Mouse (Mus musculus) heart, embryonic 15.5 days (tissue): ENCODE measurements around the gene Trim29. TPM values are rescaled to one million over a fixed set of nuclear protein-coding genes. Genes with fewer than 3 reads are reported as not detected.

ENCODE experiments used
- ATAC-seq: fragments of 200-750 bp; cut with Nextera tagmentation; replicated peaks from 2 replicates; pipeline ENCODE4 v1.8.0; 2017; ENCODE audit warnings: low read depth, moderate TSS enrichment; ENCODE audit not compliant: insufficient number of reproducible peaks, insufficient read depth, low FRiP score
- H3K27ac ChIP-seq: fragments of 300-500 bp; sonication (generic); 2 replicates; pipeline ENCODE4 v1.5.1; 2015; ENCODE audit warnings: mild to moderate bottlenecking, inconsistent platforms
- H3K27me3 ChIP-seq: fragments of 300-500 bp; sonication (generic); 2 replicates; pipeline ENCODE4 v1.6.1; 2015; ENCODE audit warnings: inconsistent platforms
- H3K36me3 ChIP-seq: fragments of 300-500 bp; sonication (generic); 2 replicates; pipeline ENCODE4 v1.6.1; 2015; ENCODE audit warnings: mild to moderate bottlenecking, inconsistent platforms
- H3K4me1 ChIP-seq: fragments of 300-500 bp; sonication (generic); replicated peaks from 2 replicates; pipeline ENCODE4 v1.6.1; 2015; ENCODE audit warnings: inconsistent platforms
- H3K4me2 ChIP-seq: fragments of 300-500 bp; sonication (generic); 2 replicates; pipeline ENCODE4 v1.6.1; 2015; ENCODE audit warnings: inconsistent platforms, mild to moderate bottlenecking, moderate library complexity
- H3K4me3 ChIP-seq: fragments of 300-500 bp; sonication (generic); 2 replicates; pipeline ENCODE4 v1.5.1; 2015; ENCODE audit warnings: mild to moderate bottlenecking, inconsistent platforms
- H3K9ac ChIP-seq: fragments of 300-500 bp; sonication (generic); 2 replicates; pipeline ENCODE4 v1.6.1; 2015; ENCODE audit warnings: mild to moderate bottlenecking, inconsistent platforms
- H3K9me3 ChIP-seq: fragments of 300-500 bp; sonication (generic); replicated peaks from 2 replicates; pipeline ENCODE4 v1.6.1; 2016; ENCODE audit warnings: inconsistent platforms
- WGBS: fragments of 180-500 bp; shearing (Covaris S2); methylation state at CpG from one replicate; pipeline ENCODE4 v1.1.7; 2015; ENCODE audit warnings: mixed read lengths; 5-methylcytosine and 5-hydroxymethylcytosine counted together
- polyA plus RNA-seq: library from polyadenylated mRNA; unstranded; fragments of >200 nt; fragmentation: Nextera tagmentation; extraction: Ambion mirVana; gene quantifications from 2 replicates; pipeline ENCODE4 v1.2.1, GENCODE M21; 2015

The Trim29 gene
- polyA plus RNA-seq, 1 experiment from 2014 or later, result 0.78 TPM

DNA sequence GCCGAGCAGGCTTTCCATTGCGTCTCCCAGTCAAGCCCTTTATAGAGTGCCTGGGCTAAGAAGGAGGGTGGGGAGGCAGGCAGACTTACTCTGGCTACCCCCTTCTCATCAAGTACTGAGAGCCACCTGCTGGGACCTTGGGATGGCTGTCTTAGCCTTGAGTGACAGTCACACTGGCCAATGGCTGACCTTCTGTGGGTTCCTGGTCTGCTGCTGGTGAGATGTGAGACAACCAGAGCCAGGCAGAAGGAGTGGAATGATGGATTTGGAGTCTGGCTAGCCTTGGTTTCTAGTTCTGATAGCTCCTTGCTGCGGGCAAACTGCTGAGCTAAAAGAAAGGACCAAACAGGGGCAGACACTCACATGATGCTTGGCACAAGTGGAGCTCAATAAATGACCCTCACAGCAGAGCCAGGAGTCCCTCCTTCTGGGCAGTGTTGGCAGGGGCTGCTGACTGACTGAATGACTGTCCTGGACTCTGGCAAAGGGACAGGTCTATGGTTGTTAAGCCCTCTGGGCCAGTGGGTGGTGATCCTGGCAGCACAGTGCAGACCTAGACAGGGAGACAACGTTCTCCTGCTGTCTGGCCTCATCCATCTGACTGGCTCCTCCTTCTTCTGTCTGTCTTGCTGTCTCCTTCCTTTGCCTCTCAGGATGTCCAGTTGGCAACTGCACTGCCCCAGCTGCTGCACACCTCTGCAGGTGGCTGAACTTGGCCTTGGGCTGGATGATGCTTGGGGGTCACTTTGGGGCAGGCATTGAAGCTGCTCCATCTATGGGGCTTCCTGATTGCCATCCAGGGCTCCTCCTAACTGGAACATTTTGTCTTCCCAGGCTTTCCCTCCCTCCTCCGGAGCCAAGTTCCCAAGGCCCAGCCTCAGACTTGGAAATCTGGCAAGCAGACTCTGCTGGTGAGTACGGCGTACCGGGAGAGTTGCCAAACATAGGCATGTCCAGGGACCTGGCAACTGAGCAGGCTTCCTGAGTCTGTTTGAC lies 21.1 kb downstream of the Trim29 start:
- no peaks in the 10 kb centered on the region for H3K9me3 ChIP-seq
- WGBS, result 61% methylated on average over 8 of the region's 8 CpGs
- H3K9ac ChIP-seq, result no peak overlapping the region
- no peak overlapping the region for H3K4me3 ChIP-seq
- H3K27ac ChIP-seq, result no peak overlapping the region
- H3K36me3 ChIP-seq, result no peaks in the 10 kb centered on the region
- no peak for ATAC-seq
- H3K27me3 ChIP-seq, result peaks cover 11% of the 10 kb centered on the region; the same call in 1 of the 2 replicates
- H3K4me2 ChIP-seq, result no peak overlapping the region
- H3K4me1 ChIP-seq, result 0 out of 2 replicates have a peak, but pooled peaks cover 3% of the 10 kb centered on the region

DNA sequence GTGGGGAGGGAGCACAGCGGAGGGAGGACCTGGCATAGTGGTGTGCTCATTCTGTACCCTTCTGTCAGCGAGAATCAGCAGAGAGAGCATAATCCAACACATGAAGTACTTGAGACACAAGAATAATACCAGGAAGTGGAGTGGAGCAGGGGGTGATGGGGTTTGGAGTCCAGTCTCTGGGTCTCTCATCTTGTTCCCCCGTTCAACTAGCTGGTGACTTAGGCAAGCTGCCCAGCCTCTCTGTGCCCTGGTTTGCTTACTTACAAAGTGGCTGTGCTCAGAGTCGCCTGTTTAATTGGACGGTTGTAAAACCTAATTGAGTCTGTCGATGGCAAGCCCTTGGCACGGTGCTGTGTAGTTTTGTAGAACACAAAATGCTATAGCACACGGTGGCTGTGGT lies 23.8 kb downstream of the Trim29 start:
- no peak overlapping the region for H3K9ac ChIP-seq
- H3K9me3 ChIP-seq, result no peaks in the 10 kb centered on the region
- peaks cover 16% of the 10 kb centered on the region; the same call in 1 of the 2 replicates for H3K27me3 ChIP-seq
- H3K36me3 ChIP-seq, result no peaks in the 10 kb centered on the region
- no peak for ATAC-seq
- H3K27ac ChIP-seq, result no peak overlapping the region
- no peak overlapping the region for H3K4me2 ChIP-seq
- 0 out of 2 replicates have a peak, but pooled peaks cover 3% of the 10 kb centered on the region for H3K4me1 ChIP-seq
- WGBS, result 71% methylated on average over 8 of the region's 8 CpGs
- no peak overlapping the region for H3K4me3 ChIP-seq

GRCm38 (mm10) chr9:43337636-43338035 lies 27.0 kb downstream of the Trim29 start:
- H3K4me3 ChIP-seq, result no peak overlapping the region
- ATAC-seq, result no peak

GRCm38 (mm10) chr9:43338067-43338466 lies 27.4 kb downstream of the Trim29 start:
- Histone ChIP-seq H3K36me3 (no peaks in the 10 kb centered on the region), H3K4me2 (no peak overlapping the region), H3K9ac (no peak overlapping the region), H3K4me3 (no peak overlapping the region), H3K27ac (no peak overlapping the region), H3K9me3 (no peaks in the 10 kb centered on the region), H3K4me1 (no peaks in the 10 kb centered on the region), H3K27me3 (peaks cover 16% of the 10 kb centered on the region)
- no peak for ATAC-seq
- WGBS, result 68% methylated on average over 5 of the region's 5 CpGs

More at GRCm38 (mm10) chr9:43337636-43338035, 27.0 kb downstream of the Trim29 start:
- no peak overlapping the region for H3K4me2 ChIP-seq
- H3K36me3 ChIP-seq, result no peaks in the 10 kb centered on the region
- H3K27ac ChIP-seq, result no peak overlapping the region
- 48% methylated on average over 4 of the region's 4 CpGs for WGBS
- H3K4me1 ChIP-seq, result no peaks in the 10 kb centered on the region
- no peaks in the 10 kb centered on the region for H3K9me3 ChIP-seq
- peaks cover 16% of the 10 kb centered on the region for H3K27me3 ChIP-seq
- no peak overlapping the region for H3K9ac ChIP-seq

DNA sequence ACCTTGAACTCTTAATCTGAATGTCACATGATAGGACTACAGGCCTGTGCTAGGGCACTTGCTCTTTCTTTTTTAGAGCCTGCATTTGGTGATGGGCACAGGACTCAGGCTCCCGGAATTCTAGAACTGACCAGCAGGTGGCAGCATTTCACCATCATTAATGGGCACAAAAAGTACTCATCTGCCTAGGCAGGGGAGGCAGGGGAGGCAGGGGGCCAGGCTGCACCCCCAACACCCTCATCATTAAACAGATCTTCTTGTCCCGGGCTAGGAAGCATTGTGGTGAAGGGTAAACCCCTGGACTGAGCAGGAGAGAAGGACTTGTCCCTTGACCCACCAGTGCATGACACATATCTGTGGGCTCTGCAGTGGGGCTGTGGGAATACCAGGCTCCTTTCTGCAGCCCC lies 29.0 kb downstream of the Trim29 start:
- no peak overlapping the region for H3K4me3 ChIP-seq
- WGBS, result 0% methylated on average over 2 of the region's 2 CpGs
- no peak; the same call in 1 of the 2 replicates for ATAC-seq
- no peak overlapping the region for H3K4me2 ChIP-seq
- no peaks in the 10 kb centered on the region for H3K9me3 ChIP-seq
- H3K27me3 ChIP-seq, result peaks cover 10% of the 10 kb centered on the region
- H3K27ac ChIP-seq, result no peak overlapping the region
- H3K4me1 ChIP-seq, result no peaks in the 10 kb centered on the region
- no peaks in the 10 kb centered on the region for H3K36me3 ChIP-seq
- no peak overlapping the region for H3K9ac ChIP-seq

DNA sequence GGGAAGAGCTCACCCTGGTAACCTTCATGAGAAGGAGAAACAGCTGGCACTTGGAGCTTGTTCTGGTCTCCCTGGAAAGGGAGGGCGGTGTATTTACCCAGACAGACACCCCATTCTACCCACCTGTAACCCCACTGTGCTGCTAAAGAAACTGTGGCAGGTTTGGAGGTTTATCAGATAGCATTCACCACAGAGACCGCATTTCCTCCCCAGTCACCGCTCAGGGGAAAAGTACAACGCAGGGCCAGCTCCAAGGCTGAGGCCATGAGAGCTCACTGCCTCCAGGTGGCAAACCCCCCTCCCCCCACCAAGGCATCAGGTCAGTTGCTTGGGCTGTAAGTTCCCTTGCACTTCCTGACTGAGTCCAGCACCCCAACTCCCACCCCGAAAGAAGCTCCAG lies 39.4 kb downstream of the Trim29 start:
- Histone ChIP-seq H3K4me2 (no peak overlapping the region), H3K4me3 (no peak overlapping the region), H3K4me1 (no peaks in the 10 kb centered on the region), H3K27me3 (peaks cover 13% of the 10 kb centered on the region; the same call in 1 of the 2 replicates), H3K9ac (no peak overlapping the region), H3K36me3 (no peaks in the 10 kb centered on the region), H3K9me3 (no peaks in the 10 kb centered on the region), H3K27ac (no peak overlapping the region)
- WGBS, result 28% methylated on average over 5 of the region's 5 CpGs
- no peak for ATAC-seq

- ATAC-seq, result no peak
- no peak overlapping the region for H3K4me3 ChIP-seq
- peaks cover 13% of the 10 kb centered on the region; the same call in 1 of the 2 replicates for H3K27me3 ChIP-seq
- 61% methylated on average over 13 of the region's 13 CpGs for WGBS
- no peaks in the 10 kb centered on the region for H3K9me3 ChIP-seq
- no peak overlapping the region for H3K4me2 ChIP-seq
- H3K9ac ChIP-seq, result no peak overlapping the region
- H3K27ac ChIP-seq, result no peak overlapping the region
- no peaks in the 10 kb centered on the region for H3K4me1 ChIP-seq
- no peaks in the 10 kb centered on the region for H3K36me3 ChIP-seq
Measured at GRCm38 (mm10) chr9:43351015-43351414, 40.4 kb downstream of the Trim29 start.

- no peaks in the 10 kb centered on the region for H3K4me1 ChIP-seq
- H3K27ac ChIP-seq, result no peak overlapping the region
- no peak overlapping the region for H3K4me3 ChIP-seq
- no peaks in the 10 kb centered on the region for H3K9me3 ChIP-seq
- H3K4me2 ChIP-seq, result no peak overlapping the region
- H3K9ac ChIP-seq, result no peak overlapping the region
- peaks cover 20% of the 10 kb centered on the region for H3K27me3 ChIP-seq
- ATAC-seq, result no peak
- no peaks in the 10 kb centered on the region for H3K36me3 ChIP-seq
Measured at GRCm38 (mm10) chr9:43357011-43357410, 46.4 kb downstream of the Trim29 start.

DNA sequence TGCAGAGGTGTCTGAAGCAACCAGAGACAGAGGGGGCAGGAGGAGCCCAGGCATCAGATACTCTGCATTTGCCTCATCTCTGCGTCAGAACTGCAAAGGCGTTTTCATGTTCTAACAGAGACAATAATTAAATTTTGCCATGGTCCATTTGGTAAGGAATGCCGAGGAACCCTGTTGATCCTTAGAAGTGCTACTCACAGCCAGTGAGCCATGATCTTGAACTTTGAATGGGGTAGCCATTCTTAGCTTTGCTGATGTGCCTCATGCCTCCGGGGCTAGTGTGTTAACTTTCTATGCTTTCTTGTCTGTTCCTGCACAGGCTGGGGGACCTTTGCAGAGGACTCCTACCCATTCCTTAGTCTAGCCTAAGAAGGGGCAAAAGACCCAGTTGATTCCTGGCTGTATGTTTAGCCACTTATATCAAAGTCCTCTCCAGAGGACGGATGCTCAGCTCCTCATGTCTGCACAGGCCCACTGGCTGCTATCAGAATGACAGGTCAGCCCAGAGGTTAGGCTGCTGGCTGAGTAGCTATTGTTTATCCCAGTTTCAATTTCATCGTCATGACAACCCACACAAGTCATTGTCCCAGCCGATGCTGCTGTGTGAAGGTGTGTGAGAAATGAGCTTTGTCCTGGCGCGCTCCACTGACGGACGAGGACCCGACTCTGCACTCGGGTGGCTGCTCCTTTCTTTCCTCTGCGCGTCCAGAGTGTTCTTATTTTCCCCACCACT lies 48.1 kb downstream of the Trim29 start:
- Histone ChIP-seq H3K4me1 (no peaks in the 10 kb centered on the region), H3K27me3 (peaks cover 20% of the 10 kb centered on the region), H3K36me3 (no peaks in the 10 kb centered on the region), H3K9ac (no peak overlapping the region), H3K4me2 (no peak overlapping the region), H3K4me3 (no peak overlapping the region), H3K9me3 (no peaks in the 10 kb centered on the region), H3K27ac (no peak overlapping the region)
- 55% methylated on average over 15 of the region's 15 CpGs for WGBS
- no peak for ATAC-seq

GRCm38 (mm10) chr9:43368781-43369180 lies 58.1 kb downstream of the Trim29 start:
- WGBS, result 78% methylated on average over 3 of the region's 3 CpGs

DNA sequence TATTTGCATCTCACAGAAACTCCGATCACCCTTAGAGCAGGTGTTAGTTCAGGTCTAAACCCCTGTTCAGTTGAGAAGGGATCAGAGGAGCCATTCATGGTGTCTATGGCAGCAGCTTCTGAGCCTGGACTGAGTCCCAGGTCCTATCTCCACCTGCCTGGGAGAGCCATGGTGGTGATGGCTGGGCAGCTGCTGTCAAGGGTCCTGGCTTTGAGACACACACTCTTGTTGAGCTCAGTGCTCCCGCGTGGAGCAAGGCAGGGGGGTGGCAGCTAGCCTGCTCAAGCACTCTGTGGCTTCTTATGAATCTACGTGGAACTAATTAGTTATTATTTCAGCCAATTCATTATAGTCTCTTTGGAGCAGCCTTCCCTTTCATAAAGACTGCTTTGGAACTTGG lies 73.2 kb downstream of the Trim29 start:
- no peak for ATAC-seq
- 71% methylated on average over 4 of the region's 4 CpGs for WGBS
- no peaks in the 10 kb centered on the region for H3K4me1 ChIP-seq

More at GRCm38 (mm10) chr9:43368781-43369180, 58.1 kb downstream of the Trim29 start:
- Histone ChIP-seq H3K4me1 (no peaks in the 10 kb centered on the region), H3K4me3 (no peak overlapping the region), H3K27me3 (no peaks in the 10 kb centered on the region), H3K4me2 (no peak overlapping the region), H3K36me3 (no peaks in the 10 kb centered on the region), H3K27ac (no peak overlapping the region), H3K9me3 (no peaks in the 10 kb centered on the region), H3K9ac (no peak overlapping the region)
- ATAC-seq, result no peak

More for the DNA sequence above, 73.2 kb downstream of the Trim29 start:
- H3K4me3 ChIP-seq, result no peak overlapping the region
- peaks cover 10% of the 10 kb centered on the region for H3K27me3 ChIP-seq
- no peak overlapping the region for H3K4me2 ChIP-seq
- H3K9me3 ChIP-seq, result no peaks in the 10 kb centered on the region
- H3K36me3 ChIP-seq, result no peaks in the 10 kb centered on the region
- H3K9ac ChIP-seq, result no peak overlapping the region
- no peak overlapping the region for H3K27ac ChIP-seq
